Mouse (Mus musculus) CH12.LX (cell line): ENCODE data around the gene Pkmyt1. TPM values are rescaled to one million over a fixed set of nuclear protein-coding genes. Genes with fewer than 3 reads are reported as not detected.

Experiments
- DNase-seq: peaks from one replicate; pipeline ENCODE4 v3.0.0-alpha.2; 2013; ENCODE audit errors: extremely low read depth
- H3K27ac ChIP-seq: 2 replicates; pipeline ENCODE4 v1.5.1; 2012; ENCODE audit warnings: low read depth, mild to moderate bottlenecking, control low read depth, moderate library complexity; ENCODE audit not compliant: insufficient read depth
- H3K27me3 ChIP-seq: replicated peaks from 2 replicates; pipeline ENCODE3; 2012; ENCODE audit warnings: inconsistent platforms
- H3K36me3 ChIP-seq, 2 experiments: replicated peaks in 1 of 2; 2 replicates each; pipeline versions ENCODE3 to v1.6.1; 2012; ENCODE audit warnings: inconsistent platforms in 1 of 2, low read length in 1 of 2, mild to moderate bottlenecking in 1 of 2, mixed read lengths in 1 of 2, moderate library complexity in 1 of 2; ENCODE audit not compliant: control insufficient read depth in 1 of 2, insufficient read depth in 1 of 2
- H3K4me1 ChIP-seq, 2 experiments: 2 replicates each; pipeline ENCODE4 v1.6.1; 2012; ENCODE audit warnings: inconsistent platforms in 1 of 2, moderate library complexity in 1 of 2; ENCODE audit not compliant: insufficient read depth in 2 of 2, control insufficient read depth in 1 of 2
- H3K4me2 ChIP-seq: 2 replicates; pipeline ENCODE4 v1.6.1; 2012; ENCODE audit warnings: low read depth, mild to moderate bottlenecking, control low read depth; ENCODE audit not compliant: poor library complexity, insufficient read depth, severe bottlenecking
- H3K4me3 ChIP-seq, 3 experiments: fragments of 150-350 bp in 1 of 3; sonication (generic) in 1 of 3; replicated peaks in 1 of 3; 2 replicates each; pipeline versions ENCODE3 to v1.5.1; 2011 to 2012; ENCODE audit warnings: low read depth in 2 of 3, low read length in 2 of 3, mild to moderate bottlenecking in 2 of 3, moderate library complexity in 2 of 3, control low read depth in 1 of 3, improper control_type of control experiment in 1 of 3, inconsistent platforms in 1 of 3, mixed read lengths in 1 of 3; ENCODE audit not compliant: poor library complexity in 1 of 3
- H3K79me2 ChIP-seq: replicated peaks from 2 replicates; pipeline ENCODE4 v1.6.1; 2012; ENCODE audit warnings: mild to moderate bottlenecking, moderate library complexity; ENCODE audit not compliant: control insufficient read depth, poor library complexity, insufficient read depth, severe bottlenecking; ENCODE audit errors: extremely low read depth
- H3K9ac ChIP-seq: 2 replicates; pipeline ENCODE4 v1.6.1; 2012; ENCODE audit warnings: low read depth, mild to moderate bottlenecking, control low read depth, moderate library complexity; ENCODE audit not compliant: insufficient read depth
- H3K9me3 ChIP-seq: replicated peaks from 2 replicates; pipeline ENCODE3; 2012; ENCODE audit warnings: low read length, inconsistent platforms, mixed read lengths
- CTCF ChIP-seq, 2 experiments: IDR thresholded peaks in 1 of 2; conservative IDR thresholded peaks in 1 of 2; 2 replicates each; pipeline ENCODE4 v1.5.1; 2011 to 2012; ENCODE audit warnings: low read depth in 2 of 2, low read length in 2 of 2, improper control_type of control experiment in 1 of 2, inconsistent platforms in 1 of 2, mild to moderate bottlenecking in 1 of 2, moderate library complexity in 1 of 2
- ELF1 ChIP-seq: IDR thresholded peaks from 2 replicates; pipeline ENCODE4 v1.6.1; 2014; ENCODE audit warnings: low read depth, mild to moderate bottlenecking, inconsistent platforms, low read length, improper control_type of control experiment
- JUN ChIP-seq: IDR thresholded peaks from 2 replicates; pipeline ENCODE4 v1.6.1; 2011; ENCODE audit warnings: low read depth, mild to moderate bottlenecking, low read length, improper control_type of control experiment, moderate library complexity; ENCODE audit not compliant: insufficient read depth
- KAT2A ChIP-seq: IDR thresholded peaks from 2 replicates; pipeline ENCODE4 v1.6.1; 2012; ENCODE audit warnings: low read length, improper control_type of control experiment, inconsistent platforms; ENCODE audit not compliant: insufficient replicate concordance
- MYC ChIP-seq: IDR thresholded peaks from 2 replicates; pipeline ENCODE4 v1.6.1; 2011; ENCODE audit warnings: low read depth, mild to moderate bottlenecking, improper control_type of control experiment, low read length
- NELFE ChIP-seq: IDR thresholded peaks from 2 replicates; pipeline ENCODE4 v1.6.1; 2011; ENCODE audit warnings: low read depth, low read length, improper control_type of control experiment
- RCOR1 ChIP-seq: conservative IDR thresholded peaks from 2 replicates; pipeline ENCODE4 v1.6.1; 2012; ENCODE audit warnings: low read depth, mild to moderate bottlenecking, inconsistent platforms, low read length, improper control_type of control experiment
- SMC3 ChIP-seq: IDR thresholded peaks from 2 replicates; pipeline ENCODE4 v1.6.1; 2011; ENCODE audit warnings: low read depth, low read length, improper control_type of control experiment
- TCF12 ChIP-seq: IDR thresholded peaks from 2 replicates; pipeline ENCODE4 v1.6.1; 2014; ENCODE audit warnings: low read depth, mild to moderate bottlenecking, inconsistent platforms, low read length, improper control_type of control experiment
- USF1 ChIP-seq: IDR thresholded peaks from 2 replicates; pipeline ENCODE4 v1.6.1; 2014; ENCODE audit warnings: low read depth, mild to moderate bottlenecking, inconsistent platforms, low read length, improper control_type of control experiment
- ZKSCAN1 ChIP-seq: IDR thresholded peaks from 2 replicates; pipeline ENCODE4 v1.6.1; 2012; ENCODE audit warnings: low read depth, inconsistent platforms, low read length, improper control_type of control experiment, borderline replicate concordance
- ZMIZ1 ChIP-seq: IDR thresholded peaks from 2 replicates; pipeline ENCODE4 v1.6.1; 2012; ENCODE audit warnings: low read depth, mild to moderate bottlenecking, inconsistent platforms, low read length, improper control_type of control experiment
- ZNF384 ChIP-seq: IDR thresholded peaks from 2 replicates; pipeline ENCODE4 v1.6.1; 2012; ENCODE audit warnings: low read depth, low read length, improper control_type of control experiment, inconsistent platforms
- dilution Hi-C: fragments of 300-500 bp; cut with MboI; formaldehyde crosslinking; loops from 2 replicates; pipeline ENCODE4 v1.14.3; 2020; ENCODE audit warnings: low sequenced_read_pairs; ENCODE audit not compliant: extremely low pct_unique_long_range_greater_than_20kb, extremely low pct_ligation_motif_present
- in situ Hi-C: fragments of 300-500 bp; cut with MboI; formaldehyde crosslinking; loops from 3 replicates; pipeline ENCODE4 v1.14.3; 2019; ENCODE audit warnings: low sequenced_read_pairs, low pct_ligation_motif_present, low pct_unique_long_range_greater_than_20kb, mixed read lengths
- polyA plus RNA-seq: library from polyadenylated mRNA; unstranded; fragments of >175 nt; gene quantifications from 2 replicates; pipeline ENCODE4 v1.2.1, GENCODE M21; 2012; ENCODE audit warnings: low read depth; ENCODE audit not compliant: insufficient read length
- total RNA-seq, 2 experiments: library from RNA; depleted of rRNA; stranded (reverse); fragments of 300-350 nt in 1 of 2; fragments of >200 nt in 1 of 2; gene quantifications; 2 replicates each; pipeline ENCODE4 v1.2.3; 2012 to 2014

The Pkmyt1 gene
- total and polyA plus RNA-seq, 3 experiments = 12.6 to 37.0 (median 25.4) TPM

GRCm38 (mm10) chr17:23734341-23734740, 8.2 kb downstream of the Pkmyt1 start:
- no peak overlapping the region for H3K4me2 ChIP-seq
- TF ChIP-seq RCOR1 = no peak
- TF ChIP-seq ELF1 = no peak
- TF ChIP-seq KAT2A = no peak
- no peak for TF ChIP-seq NELFE
- TF ChIP-seq ZMIZ1 = no peak
- no peak for TF ChIP-seq ZNF384
- no peak for TF ChIP-seq ZKSCAN1
- no peak for TF ChIP-seq USF1
- TF ChIP-seq TCF12 = no peak
- TF ChIP-seq JUN = no peak
- TF ChIP-seq CTCF (conservative IDR thresholded peaks at IDR 0.05 in 1 of 2, IDR thresholded peaks at IDR 0.05 in 1 of 2; ENCODE audit: low read depth in 2 of 2, low read length in 2 of 2) = no peak
- H3K27ac ChIP-seq = no peak overlapping the region
- in situ Hi-C loops (no loop called here), dilution Hi-C loops (no loop called here)
- H3K9ac ChIP-seq = no peak overlapping the region
- H3K27me3 ChIP-seq = peaks cover 9% of the 10 kb centered on the region
- no peak for DNase-seq
- no peaks in the 10 kb centered on the region; the same call in 1 of the 2 replicates for H3K79me2 ChIP-seq
- no peak overlapping the region for H3K4me3 ChIP-seq
- H3K4me1 ChIP-seq = no peaks in the 10 kb centered on the region; a peak in 1 of 4 replicates
- H3K36me3 ChIP-seq = peaks cover 27 to 63% of the 10 kb centered on the region in 2 experiments
- no peaks in the 10 kb centered on the region for H3K9me3 ChIP-seq

DNA sequence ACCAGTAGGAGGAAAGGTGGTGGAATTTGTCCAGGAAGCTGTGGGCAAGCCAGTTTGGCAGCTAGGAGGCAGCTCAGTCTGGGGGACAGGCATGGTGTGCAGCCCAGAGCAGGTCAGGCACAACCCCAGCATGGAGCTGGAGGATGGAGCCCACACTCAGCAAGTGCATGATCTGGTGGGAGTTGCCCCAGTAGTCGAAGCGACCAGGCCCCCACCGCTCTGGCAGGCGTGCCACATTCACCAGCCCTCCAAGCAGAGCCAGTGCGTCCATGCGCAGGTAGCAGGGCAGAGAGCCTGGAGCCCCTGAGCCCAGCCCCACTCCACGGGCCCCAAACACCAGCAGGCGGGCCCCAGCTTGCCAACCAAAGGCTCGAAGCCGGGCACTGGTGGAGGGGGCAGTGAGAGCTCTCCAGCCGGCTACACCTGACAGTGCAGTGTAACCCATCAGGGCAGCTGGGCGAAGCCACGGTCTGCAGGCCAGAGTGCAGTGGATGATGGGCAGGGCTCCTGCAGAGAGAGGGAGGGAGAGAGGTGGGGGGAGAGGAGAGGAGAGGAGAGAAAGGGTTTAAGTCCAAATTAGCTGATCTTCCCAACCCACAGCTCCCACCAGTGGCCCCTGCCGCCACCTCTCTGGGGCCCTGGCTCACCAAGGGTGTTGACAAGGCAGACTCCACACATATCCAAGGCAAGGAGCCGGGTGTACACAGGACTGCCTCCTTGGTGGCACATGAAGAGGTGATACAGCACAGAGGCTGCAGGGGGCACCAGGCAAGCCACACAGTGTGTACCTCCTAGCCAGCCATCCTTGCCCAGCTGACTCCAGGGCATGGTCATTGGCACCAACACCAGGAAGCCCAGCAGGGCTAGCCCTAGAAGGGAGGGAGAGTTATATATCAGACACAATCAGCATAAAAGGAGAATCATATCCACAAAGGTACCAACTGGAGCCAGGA, 11.6 kb downstream of the Pkmyt1 start:
- TF ChIP-seq SMC3 = peak; percentile 16; the same call in 1 of the 2 replicates
- TF ChIP-seq CTCF (conservative IDR thresholded peaks at IDR 0.05 in 1 of 2, IDR thresholded peaks at IDR 0.05 in 1 of 2; ENCODE audit: low read depth in 2 of 2, low read length in 2 of 2) = peak in 1 of 2 experiments; percentile 33; a peak in 2 of 4 replicates
- TF ChIP-seq MYC = no peak
- TF ChIP-seq, all 38 proteins: peak for 2
- no peaks in the 10 kb centered on the region for H3K79me2 ChIP-seq
- H3K9ac ChIP-seq = no peak overlapping the region
- in situ Hi-C loops = no loop called here
- peaks cover 27 to 49% of the 10 kb centered on the region in 2 experiments for H3K36me3 ChIP-seq
- H3K4me3 ChIP-seq = no peak overlapping the region
- no peak for DNase-seq
- dilution Hi-C loops = no loop called here
- no peak overlapping the region for H3K27ac ChIP-seq
- peaks cover 7 to 16% of the 10 kb centered on the region in 2 experiments; a peak in 3 of 4 replicates for H3K4me1 ChIP-seq
- no peaks in the 10 kb centered on the region for H3K9me3 ChIP-seq
- no peak overlapping the region for H3K4me2 ChIP-seq
- peaks cover 40% of the 10 kb centered on the region for H3K27me3 ChIP-seq
